Mouse (Mus musculus): ENCODE results near the gene Zfp800. TPM values are rescaled to one million over a fixed set of nuclear protein-coding genes. Genes with fewer than 3 reads are reported as not detected.
A peak's percentile ranks its signal among the peaks of the same experiment; 100 is the strongest.

Zfp800 gene
- total and polyA plus RNA-seq, 3 experiments, result 41.6 to 71.9 (median 43.2) TPM

GRCm38 (mm10) chr6:28326720-28327119 is 71.1 kb downstream of the Zfp800 start:
- Histone ChIP-seq H3K9ac (ENCODE audit: control insufficient read depth, low read depth, low read length, poor library complexity, severe bottlenecking) (no peak overlapping the region; the same call in 1 of the 2 replicates), H3K36me3 (ENCODE audit: control insufficient read depth in 1 of 2, insufficient read depth in 2 of 2, low read length in 2 of 2) (no peaks in the 10 kb centered on the region; a peak in 1 of 4 replicates), H3K27ac (ENCODE audit: control insufficient read depth, low read depth, low read length) (peak overlapping the region; percentile 39; the same call in 1 of the 2 replicates), H3K27me3 (ENCODE audit: control insufficient read depth in 1 of 2, insufficient read depth in 2 of 2, low read length in 2 of 2) (no peaks in the 10 kb centered on the region), H3K79me2 (ENCODE audit: control insufficient read depth, insufficient read depth, low read length, poor library complexity) (no peaks in the 10 kb centered on the region), H3K4me1 (ENCODE audit: control insufficient read depth in 1 of 2, insufficient read depth in 2 of 2, low read length in 2 of 2) (no peaks in the 10 kb centered on the region; a peak in 1 of 4 replicates), H3K4me3 (ENCODE audit: control insufficient read depth in 1 of 2, insufficient read depth in 1 of 2, low read depth in 2 of 2, low read length in 2 of 2) (peak overlapping the region in 1 of 2 experiments; percentile 1; a peak in 1 of 4 replicates), H3K9me3 (replicated peaks; ENCODE audit: insufficient read depth, low read length) (no peaks in the 10 kb centered on the region)
- peak; percentile 85 for DNase-seq (ENCODE audit: low read depth, low spot score)
- peak; percentile 88 for TF ChIP-seq GATA1 (IDR thresholded peaks at IDR 0.05; ENCODE audit: low read depth, low read length)
- TF ChIP-seq HCFC1 (IDR thresholded peaks at IDR 0.05; ENCODE audit: low read depth, low read length), result no peak
- no peak for TF ChIP-seq POLR2AphosphoS2 (IDR thresholded peaks at IDR 0.05; ENCODE audit: low read length)
- TF ChIP-seq E2F4 (IDR thresholded peaks at IDR 0.05; ENCODE audit: borderline replicate concordance, low read depth, low read length), result no peak
- peak; percentile 65; the same call in 1 of the 2 replicates for TF ChIP-seq MYC (IDR thresholded peaks at IDR 0.05; ENCODE audit: low read depth, low read length)
- TF ChIP-seq TCF12 (IDR thresholded peaks at IDR 0.05; ENCODE audit: low read depth, low read length), result peak; percentile 87
- no peak for TF ChIP-seq ELF1 (IDR thresholded peaks at IDR 0.05; ENCODE audit: low read depth, low read length)
- no peak for TF ChIP-seq CTCF (IDR thresholded peaks at IDR 0.05 in 2 of 3, conservative IDR thresholded peaks at IDR 0.05 in 1 of 3; ENCODE audit: control insufficient read depth in 1 of 3, insufficient read depth in 1 of 3, low read depth in 2 of 3, low read length in 3 of 3, poor library complexity in 1 of 3, severe bottlenecking in 1 of 3)
- no peak for TF ChIP-seq JUND (IDR thresholded peaks at IDR 0.05; ENCODE audit: low read depth, low read length)
- TF ChIP-seq SMC3 (IDR thresholded peaks at IDR 0.05; ENCODE audit: low read depth, low read length), result no peak
- peak; percentile 33; the same call in 1 of the 2 replicates for TF ChIP-seq ETS1 (IDR thresholded peaks at IDR 0.05; ENCODE audit: low read depth, low read length)
- no peak for TF ChIP-seq USF1 (IDR thresholded peaks at IDR 0.05; ENCODE audit: low read depth, low read length)
- TF ChIP-seq MYB (IDR thresholded peaks at IDR 0.05; ENCODE audit: low read depth, low read length), result peak; percentile 87
- no peak for TF ChIP-seq MAX (IDR thresholded peaks at IDR 0.05; ENCODE audit: low read length)
- peak; percentile 95 to 96 for TF ChIP-seq EP300 (IDR thresholded peaks at IDR 0.05; ENCODE audit: low read depth in 1 of 2, low read length in 2 of 2)
- TF ChIP-seq KAT2A (conservative IDR thresholded peaks at IDR 0.05; ENCODE audit: low read depth, low read length), result no peak
- TF ChIP-seq TBP (IDR thresholded peaks at IDR 0.05; ENCODE audit: low read depth, low read length), result no peak
- no peak for TF ChIP-seq CHD1 (IDR thresholded peaks at IDR 0.05; ENCODE audit: low read depth, low read length)
- no peak for TF ChIP-seq ZNF384 (IDR thresholded peaks at IDR 0.05; ENCODE audit: low read depth, low read length)
- peak; percentile 60 for TF ChIP-seq TAL1 (IDR thresholded peaks at IDR 0.05; ENCODE audit: low read length)
- TF ChIP-seq NRF1 (IDR thresholded peaks at IDR 0.05; ENCODE audit: insufficient read depth, low read depth, low read length, poor library complexity, severe bottlenecking), result no peak
- no peak for TF ChIP-seq POLR2A (IDR thresholded peaks at IDR 0.05; ENCODE audit: control insufficient read depth in 1 of 2, insufficient read depth in 1 of 2, low read depth in 1 of 2, low read length in 2 of 2, poor library complexity in 1 of 2)
- no peak for TF ChIP-seq MAZ (IDR thresholded peaks at IDR 0.05; ENCODE audit: low read depth, low read length)

Measured in MEL (cell line).